Mouse (Mus musculus) intestine, embryonic 14.5 days (tissue): ENCODE data around the gene Prr15. TPM values are rescaled to one million over a fixed set of nuclear protein-coding genes. Genes with fewer than 3 reads are reported as not detected.

Experiments
- polyA plus RNA-seq: library from polyadenylated mRNA; unstranded; fragments of >200 nt; fragmentation: Nextera tagmentation; extraction: Ambion mirVana; gene quantifications from 2 replicates; pipeline ENCODE4 v1.2.1, GENCODE M21; 2014

Gene Prr15
- polyA plus RNA-seq, 1 experiment from 2014 or later: 8.6 TPM

Other genes starting within 250 kb of the Prr15 start
- gene Wipf3, start 103.8 kb downstream of the Prr15 start, polyA plus RNA-seq: 1.2 and 1.7 TPM in 2 replicates
- gene Scrn1, start 240.7 kb downstream of the Prr15 start, polyA plus RNA-seq: 9.5 and 9.9 TPM in 2 replicates